Mouse (Mus musculus) gastrocnemius, postnatal 10 days (tissue): ENCODE data around the gene Hectd4. TPM values are rescaled to one million over a fixed set of nuclear protein-coding genes. Genes with fewer than 3 reads are reported as not detected.

Experiments used
- DNase-seq: peaks from one replicate; pipeline ENCODE4 v3.0.0; 2021; ENCODE audit warnings: mixed read lengths
- total RNA-seq, 2 experiments: library from RNA; stranded (reverse); gene quantifications; 2 replicates each; pipeline ENCODE4 v1.2.3; 2021

Gene Hectd4
- total RNA-seq, 2 experiments from 2014 or later, result 12.7 to 16.6 TPM

- no peak for DNase-seq
Measured at GRCm38 (mm10) chr5:121236171-121236570, 16.2 kb downstream of the Hectd4 start.

GRCm38 (mm10) chr5:121238208-121238607 is 18.2 kb downstream of the Hectd4 start:
- DNase-seq, result no peak

DNA sequence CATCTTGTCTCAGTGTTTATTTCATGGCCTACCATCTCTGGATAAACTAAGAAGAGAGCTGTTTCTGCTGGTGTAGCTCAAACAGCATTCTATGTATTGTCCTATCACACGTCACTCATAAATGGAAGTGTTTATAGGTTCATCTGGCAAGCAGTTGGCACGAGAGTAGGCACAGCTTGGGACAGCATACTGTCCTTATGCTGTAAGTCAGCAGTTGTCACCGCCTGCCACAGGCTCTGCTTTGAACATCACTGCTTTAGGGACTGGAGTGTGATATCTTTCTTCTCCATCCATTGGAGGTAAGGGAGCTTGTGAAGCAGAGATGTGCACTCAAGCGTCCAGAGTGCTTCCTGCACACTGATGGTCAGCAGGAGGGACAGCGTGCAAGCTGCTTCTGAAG is 19.8 kb downstream of the Hectd4 start:
- DNase-seq, result no peak

DNA sequence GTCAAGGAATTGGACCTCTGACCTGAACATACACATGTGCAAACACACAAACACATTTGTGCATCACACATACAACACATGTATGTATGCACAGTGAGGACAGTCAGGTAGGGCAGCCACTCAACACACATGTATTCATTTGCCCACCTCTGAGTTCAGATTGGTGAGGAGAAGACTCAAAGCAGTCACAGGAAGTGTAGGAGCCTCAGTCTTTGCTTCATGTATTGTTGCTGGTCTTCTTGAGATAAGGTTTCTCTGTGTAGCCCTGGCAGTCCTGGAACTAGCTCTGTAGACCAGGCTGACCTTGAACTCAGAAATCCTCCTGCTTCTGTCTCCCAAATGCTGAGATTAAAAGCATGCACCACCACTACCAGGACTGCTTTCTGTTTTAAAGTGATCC is 21.2 kb downstream of the Hectd4 start:
- DNase-seq, result no peak

- no peak for DNase-seq
Measured at GRCm38 (mm10) chr5:121242261-121242660, 22.2 kb downstream of the Hectd4 start.

DNA sequence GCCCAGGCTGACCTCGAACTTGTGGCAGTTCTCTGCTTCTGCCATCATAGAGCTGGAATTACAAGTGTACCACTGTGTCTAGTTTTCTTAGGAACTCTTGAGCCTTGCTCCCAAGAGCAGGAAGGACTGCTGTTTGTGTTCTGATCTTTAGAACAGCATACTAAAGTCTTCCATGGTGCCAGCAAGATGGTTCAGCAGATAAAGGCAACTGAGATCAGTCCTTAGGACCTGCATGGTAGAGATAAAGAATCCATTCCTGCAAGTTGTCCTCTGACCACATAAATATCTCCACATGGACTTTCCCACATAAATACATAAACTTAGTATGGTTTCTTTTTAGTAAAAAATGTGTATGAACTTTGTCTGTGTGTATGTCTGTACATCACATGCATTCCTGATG is 22.7 kb downstream of the Hectd4 start:
- no peak for DNase-seq

DNA sequence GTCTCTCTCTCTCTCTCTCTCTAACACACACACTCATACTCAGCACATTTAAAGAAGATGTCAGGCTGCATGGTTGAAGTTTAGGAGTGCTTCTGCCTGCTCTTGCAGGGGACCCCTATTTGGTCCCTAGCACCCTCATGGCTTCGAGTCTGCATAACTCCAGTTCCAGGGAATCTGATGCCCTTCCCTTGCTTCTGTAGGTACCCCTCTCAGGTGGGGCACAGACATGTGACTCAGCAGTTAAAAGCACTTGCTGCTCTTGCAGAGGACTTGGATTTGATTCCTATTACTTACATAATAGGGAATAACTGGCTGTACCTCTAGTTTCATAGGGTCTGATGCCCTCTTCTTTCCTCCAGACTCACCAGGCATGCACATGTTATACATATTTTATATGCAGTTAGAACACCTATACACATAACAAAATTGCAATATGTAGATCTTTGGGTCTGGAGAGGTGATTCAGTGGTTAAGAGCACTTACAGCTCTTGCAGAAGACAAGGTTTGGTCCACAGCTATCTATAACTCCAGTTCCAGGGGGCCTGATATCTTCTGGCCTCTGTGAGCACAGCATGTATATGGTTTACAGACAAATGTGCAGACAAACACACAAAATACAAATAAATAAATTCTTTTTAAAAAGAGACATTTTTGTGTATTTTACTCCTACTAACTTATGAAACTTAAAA is 23.8 kb downstream of the Hectd4 start:
- no peak for DNase-seq

DNA sequence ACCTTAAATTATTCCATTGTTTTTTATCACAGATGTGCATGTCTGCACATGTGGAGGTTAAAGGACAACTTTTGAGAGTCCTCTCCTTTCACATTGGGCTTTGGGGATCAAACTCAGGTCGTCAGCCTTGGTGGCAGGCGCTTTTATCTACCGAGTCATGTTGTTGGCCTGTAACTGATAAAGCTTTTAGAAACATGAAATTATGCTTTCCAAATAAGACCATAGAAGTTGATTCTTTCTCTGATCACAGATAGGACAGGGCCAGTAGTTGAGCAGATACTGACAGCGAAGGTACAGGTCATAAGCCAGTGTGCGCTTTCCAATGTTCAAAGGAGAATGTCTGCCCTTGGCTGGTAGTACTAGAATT is 24.3 kb downstream of the Hectd4 start:
- DNase-seq, result no peak

DNA sequence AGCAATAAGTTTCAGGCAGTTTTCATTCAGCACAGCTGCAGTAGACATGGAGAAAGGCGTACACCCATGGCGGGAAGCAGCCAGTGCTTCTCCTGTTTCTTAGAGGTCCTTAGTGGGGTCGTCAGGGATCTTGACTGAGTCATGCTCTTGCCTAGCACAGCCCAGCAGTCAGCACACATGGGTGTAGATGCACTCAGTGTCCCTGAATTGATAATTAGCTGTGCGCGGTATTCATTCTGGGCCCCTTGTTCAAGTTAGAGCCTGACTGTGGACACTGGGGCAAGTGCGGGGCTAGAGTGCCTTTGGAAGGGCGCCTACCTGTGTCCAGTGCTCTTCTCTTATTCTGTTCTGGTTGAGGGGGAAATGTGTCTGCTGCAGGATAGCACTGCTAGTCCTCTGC is 25.2 kb downstream of the Hectd4 start:
- no peak for DNase-seq

- no peak for DNase-seq
Measured at GRCm38 (mm10) chr5:121248766-121249394, 28.9 kb downstream of the Hectd4 start.

DNA sequence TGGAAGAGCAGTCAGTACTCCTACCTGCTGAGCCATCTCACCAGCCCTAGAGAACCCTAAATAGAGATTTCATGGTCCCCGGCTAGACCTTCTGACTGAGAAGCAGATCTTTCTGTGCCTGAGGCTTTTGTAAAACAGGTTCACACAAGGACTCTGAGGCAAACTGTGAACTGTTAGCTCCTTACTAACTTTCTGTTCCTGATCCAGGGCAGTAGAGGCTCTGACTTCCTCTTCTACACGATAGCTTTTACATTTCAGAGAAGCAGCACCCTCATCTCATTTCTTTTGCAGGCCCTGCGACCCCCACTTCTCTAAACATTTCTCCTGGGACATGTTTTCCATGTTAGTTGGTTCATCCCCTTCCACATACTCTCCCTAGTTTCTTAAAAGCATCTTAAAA is 29.7 kb downstream of the Hectd4 start:
- no peak for DNase-seq

DNA sequence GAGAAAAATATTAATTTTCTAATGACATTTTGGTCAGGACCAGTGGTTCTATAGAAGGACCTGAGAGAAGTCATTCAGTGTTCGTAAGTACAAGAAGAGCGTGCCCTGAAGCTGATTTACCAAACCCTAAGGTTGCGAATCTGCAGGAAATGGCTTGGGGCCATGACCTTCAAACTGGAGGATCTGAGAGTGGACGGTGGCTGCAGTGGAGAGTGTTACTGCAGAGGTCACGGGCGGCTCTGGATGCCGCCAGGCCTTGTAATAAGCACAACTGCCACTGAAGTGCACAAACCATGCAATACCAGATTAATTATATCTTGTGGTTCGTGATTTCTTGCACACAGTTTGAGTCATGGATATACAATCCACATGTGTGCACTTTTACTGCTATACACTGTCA is 31.8 kb downstream of the Hectd4 start:
- DNase-seq, result no peak

- DNase-seq, result no peak
Measured at GRCm38 (mm10) chr5:121253816-121254497, 33.9 kb downstream of the Hectd4 start.

GRCm38 (mm10) chr5:121254977-121255376 is 35.0 kb downstream of the Hectd4 start:
- no peak for DNase-seq

DNA sequence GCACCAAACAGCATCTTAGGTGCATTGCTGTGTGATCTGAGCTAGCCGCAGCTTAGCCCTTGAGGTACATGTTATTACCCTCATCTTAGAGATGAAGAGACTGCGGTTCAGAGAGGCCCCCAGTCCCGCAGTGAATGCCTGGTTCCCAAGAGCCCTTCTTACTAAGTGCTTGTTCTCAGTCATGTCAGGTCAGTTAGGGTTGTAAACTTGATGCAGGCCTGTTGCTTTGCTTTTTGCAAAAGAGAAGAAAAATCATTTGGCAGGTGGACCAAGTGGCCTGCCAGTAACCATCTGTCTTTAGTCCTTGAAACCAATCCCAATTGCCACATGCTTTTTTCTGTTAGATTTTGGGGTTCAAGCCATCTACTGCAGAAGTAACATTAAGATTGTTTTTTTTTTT is 41.8 kb downstream of the Hectd4 start:
- no peak for DNase-seq

DNA sequence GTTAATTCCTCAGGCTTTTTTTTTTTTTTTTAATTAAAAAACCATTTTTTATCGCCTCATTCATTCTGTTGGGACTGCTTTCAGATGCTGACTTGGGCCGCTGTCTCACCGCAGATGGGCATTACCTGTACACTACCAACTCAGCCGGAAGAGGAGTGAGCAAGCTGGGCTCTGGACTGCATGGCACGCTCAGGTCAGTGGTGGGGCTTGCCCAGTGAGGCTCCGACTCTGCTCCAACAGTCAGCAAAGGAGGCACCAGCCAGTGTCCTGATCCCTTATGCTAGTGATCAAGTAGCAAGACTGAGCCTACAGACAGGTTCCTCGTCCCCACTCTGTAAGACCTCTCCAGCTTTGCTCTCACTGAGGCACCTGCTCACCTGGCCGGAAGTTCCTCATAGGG is 42.4 kb downstream of the Hectd4 start:
- DNase-seq, result no peak

GRCm38 (mm10) chr5:121264593-121264992 is 44.6 kb downstream of the Hectd4 start:
- DNase-seq, result no peak

GRCm38 (mm10) chr5:121266741-121267382 is 46.8 kb downstream of the Hectd4 start:
- DNase-seq, result peak; percentile 32

- DNase-seq, result no peak
Measured at GRCm38 (mm10) chr5:121271046-121271445, 51.0 kb downstream of the Hectd4 start.

DNA sequence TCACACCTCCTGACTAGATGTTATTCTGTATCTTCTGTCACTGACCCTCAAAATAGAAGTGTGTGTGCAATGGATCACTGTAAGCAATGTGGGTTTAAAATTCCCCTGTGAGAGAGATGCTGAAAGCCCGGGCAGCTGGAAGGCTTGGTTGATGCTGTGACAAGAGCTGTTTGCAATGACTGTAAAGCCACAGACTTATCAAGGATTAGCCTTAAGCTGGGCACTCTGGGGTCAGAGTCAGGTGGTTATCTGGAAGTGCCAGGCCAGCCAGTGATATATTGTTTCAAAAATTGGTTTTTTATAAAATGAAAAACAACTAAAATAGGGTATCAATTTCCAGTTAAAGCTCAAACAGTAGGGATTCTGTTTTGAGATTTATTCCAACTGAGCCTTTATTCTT is 56.8 kb downstream of the Hectd4 start:
- DNase-seq, result no peak

GRCm38 (mm10) chr5:121280456-121280855 is 60.4 kb downstream of the Hectd4 start:
- DNase-seq, result no peak

DNA sequence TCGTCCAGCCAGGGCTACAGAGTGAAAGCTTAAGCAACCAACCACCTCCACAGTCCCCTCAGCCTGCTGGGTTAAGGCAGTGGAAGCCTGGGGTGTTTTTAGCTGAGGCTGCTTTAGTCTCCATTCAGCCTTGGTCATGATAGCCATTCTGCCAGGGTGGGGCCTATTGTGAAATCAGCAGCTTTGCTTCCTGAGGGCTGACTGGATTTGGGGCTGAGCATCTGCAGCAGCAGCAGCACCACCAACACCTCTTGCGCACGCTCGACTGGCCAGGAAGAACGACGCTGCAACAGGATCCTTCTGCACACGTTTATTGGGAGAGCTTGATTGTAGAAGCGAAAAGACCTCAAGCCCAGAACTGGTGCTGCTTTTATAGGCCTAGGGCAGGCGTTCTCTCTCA is 63.0 kb downstream of the Hectd4 start:
- DNase-seq, result no peak

- no peak for DNase-seq
Measured at GRCm38 (mm10) chr5:121284816-121285215, 64.8 kb downstream of the Hectd4 start.
